41 mouse cellular contexts compared by ENCODE assay signal in the genomic region with DNA sequence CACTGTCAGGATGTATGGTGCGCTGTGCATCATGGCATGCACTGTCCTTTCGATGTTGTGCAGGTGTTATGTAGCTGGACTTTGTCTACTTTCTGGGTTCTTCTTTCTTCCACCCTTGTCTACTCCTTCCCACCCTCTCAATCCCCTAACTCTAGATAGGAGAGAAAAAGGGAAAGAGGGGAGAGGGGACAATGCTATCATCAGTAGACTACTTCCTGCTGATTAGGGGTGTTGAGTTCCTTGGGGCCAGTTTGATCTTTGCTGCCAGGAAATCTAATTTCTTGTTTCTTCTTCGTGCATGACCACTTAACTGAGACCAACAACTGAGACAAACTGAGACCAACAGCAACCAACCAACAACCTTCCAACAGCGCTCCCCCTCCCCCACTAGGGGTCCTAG. TPM values are rescaled to one million over a fixed set of nuclear protein-coding genes. Genes with fewer than 3 reads are reported as not detected.
"Had no signal": no experiment of that assay in that cellular context is flagged by ENCODE, and none has a peak within 500 bp of the region (broad histone marks: within the 10 kb centered on the region; RNA-seq: fewer than 3 reads in every experiment).

No protein-coding gene starts in this region.

- H3K4me3 ChIP-seq: limb, embryonic 10.5 days; limb, embryonic 12.5 days; limb, embryonic 13.5 days; limb, embryonic 15.5 days; liver, embryonic 12.5 days; liver, embryonic 13.5 days; liver, embryonic 15.5 days; lung, embryonic 15.5 days; megakaryocyte, embryonic 14.5 days; midbrain, embryonic 10.5 days; midbrain, embryonic 12.5 days; midbrain, embryonic 15.5 days; myocyte; neural tube, embryonic 12.5 days had no signal

- H3K4me2 ChIP-seq: limb, embryonic 12.5 days; limb, embryonic 13.5 days; limb, embryonic 15.5 days; liver, embryonic 11.5 days; liver, embryonic 12.5 days; liver, embryonic 13.5 days; liver, embryonic 15.5 days; lung, embryonic 14.5 days; lung, embryonic 15.5 days; midbrain, embryonic 12.5 days; midbrain, embryonic 15.5 days; neural tube, embryonic 12.5 days had no signal

- H3K9me3 ChIP-seq: limb, embryonic 10.5 days; limb, embryonic 12.5 days; limb, embryonic 13.5 days; limb, embryonic 15.5 days; liver, embryonic 12.5 days; liver, embryonic 13.5 days; liver, embryonic 15.5 days; lung, embryonic 15.5 days; megakaryocyte, embryonic 14.5 days; midbrain, embryonic 10.5 days; midbrain, embryonic 12.5 days; midbrain, embryonic 15.5 days; neural tube, embryonic 12.5 days had no signal

- H3K9ac ChIP-seq: limb, embryonic 12.5 days; limb, embryonic 13.5 days; limb, embryonic 15.5 days; liver, embryonic 12.5 days; liver, embryonic 13.5 days; liver, embryonic 14.5 days; liver, embryonic 15.5 days; liver, postnatal 0 days; lung, embryonic 14.5 days; lung, embryonic 15.5 days; midbrain, embryonic 12.5 days; midbrain, embryonic 15.5 days; neural tube, embryonic 12.5 days had no signal

- DNase-seq: left cerebral cortex, postnatal 4 days; liver; liver, embryonic 13.5 days; liver, postnatal 0 days; lung, adult 18-20 months; lung, adult 2 months; lung, embryonic 14.5 days; lung, postnatal 10 days; lung, postnatal 14 days; lung, postnatal 36 days; lung, postnatal 4 days; midbrain, embryonic 14.5 days had no signal

- H3K27ac ChIP-seq: limb, embryonic 10.5 days; limb, embryonic 12.5 days; limb, embryonic 13.5 days; limb, embryonic 15.5 days; liver, embryonic 12.5 days; liver, embryonic 13.5 days; liver, embryonic 14.5 days; liver, embryonic 15.5 days; lung, embryonic 15.5 days; macrophage; midbrain, embryonic 10.5 days; midbrain, embryonic 12.5 days; midbrain, embryonic 15.5 days; neural tube, embryonic 12.5 days had no signal

- H3K27me3 ChIP-seq: limb, embryonic 13.5 days; limb, embryonic 15.5 days; liver, embryonic 13.5 days; liver, embryonic 15.5 days; lung, embryonic 15.5 days; midbrain, embryonic 12.5 days; midbrain, embryonic 15.5 days; neural tube, embryonic 12.5 days had no signal

- H3K36me3 ChIP-seq: liver, embryonic 15.5 days; lung, embryonic 15.5 days; midbrain, embryonic 12.5 days; midbrain, embryonic 15.5 days; neural tube, embryonic 12.5 days had no signal

- ATAC-seq: liver, embryonic 12.5 days; liver, postnatal 0 days; lung, postnatal 0 days; midbrain, embryonic 15.5 days; midbrain, embryonic 16.5 days had no signal

RNA-seq across cellular contexts. Expression of gene Cyp17a1, which starts 37.6 kb away (rescaled TPM):
- total RNA-seq: left cerebral cortex, adult 8-10 months; left cerebral cortex, postnatal 10 days; left cerebral cortex, postnatal 14 days; left cerebral cortex, postnatal 25 days; left cerebral cortex, postnatal 36 days; megakaryocyte progenitor cell, adult 5-6 weeks; megakaryocyte, adult 5-6 weeks; megakaryocyte-erythroid progenitor cell, adult 5-6 weeks; midbrain, postnatal 0 days had no signal
- polyA plus RNA-seq: limb, embryonic 10.5 days; limb, embryonic 11.5 days; limb, embryonic 12.5 days; liver, embryonic 13.5 days; lung, embryonic 14.5 days; lung, embryonic 15.5 days; macrophage; midbrain, embryonic 10.5 days; midbrain, embryonic 12.5 days; midbrain, embryonic 14.5 days; midbrain, embryonic 15.5 days; midbrain, embryonic 16.5 days; midbrain, postnatal 0 days; myocyte; neural tube, embryonic 11.5 days; neural tube, embryonic 12.5 days had no signal
